Mouse (Mus musculus) erythroblast, embryonic 14.5 days (primary cell): ENCODE data around the gene Cryab.

Source experiments
- GATA1 ChIP-seq: IDR thresholded peaks from 2 replicates; pipeline ENCODE4 v1.6.1; 2012; ENCODE audit warnings: low read length, inconsistent platforms, mixed read lengths
- TAL1 ChIP-seq: IDR thresholded peaks from 3 replicates; pipeline ENCODE4 v1.6.1; 2012; ENCODE audit warnings: low read length, inconsistent platforms, mixed read lengths

DNA sequence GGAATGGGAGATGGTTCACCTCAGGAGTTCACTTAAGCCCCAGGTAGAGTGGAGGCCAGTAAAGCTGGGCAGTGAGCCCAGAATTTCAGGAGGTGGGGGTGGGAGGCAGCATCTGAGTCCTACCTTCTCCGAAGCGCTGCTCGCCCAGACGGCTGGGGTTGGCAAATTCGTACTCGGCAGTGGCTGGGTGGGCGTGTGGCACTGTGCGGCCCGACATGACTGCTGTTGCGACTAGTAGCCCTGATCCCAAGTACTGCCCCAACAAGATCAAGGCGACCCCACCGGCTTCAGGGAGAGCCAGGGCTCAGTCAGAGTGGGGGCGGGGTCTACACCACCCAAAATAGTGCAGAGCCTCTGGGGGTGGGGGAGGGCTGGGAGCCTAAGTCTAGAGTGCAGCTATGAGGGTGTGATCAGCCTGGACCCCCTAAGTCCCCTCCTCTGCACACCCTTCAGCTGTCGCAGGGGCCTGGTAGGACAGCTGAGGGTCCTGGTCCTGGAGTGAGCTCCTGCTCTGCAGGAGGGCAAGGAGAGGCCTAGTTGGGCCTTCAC is 1.0 kb downstream of the Cryab start, which contains the start of gene Hspb2:
- no peak for TF ChIP-seq GATA1
- no peak for TF ChIP-seq TAL1
